Mouse (Mus musculus): ENCODE results near the gene Gng8.

Gene Gng8
- long read RNA-seq, experiment 1, partial matches to known transcripts = 0 of 1 reads
- long read RNA-seq, experiment 1, other reads (novel, unspliced or antisense) = 0 of 1 reads
- long read RNA-seq, experiment 2 = 0 reads

GRCm38 (mm10) chr7:16891641-16892351 is at the start of gene Gng8:
TSS of gene Gng8 (plus strand) at chr7:16891786.
- intact Hi-C loops (cut with DNase I) = no loop called here

- intact Hi-C loops (cut with DNase I) = no loop called here
Measured at GRCm38 (mm10) chr7:16842645-16843063, 48.9 kb upstream of the Gng8 start, which contains the start of gene Prkd2. TSS of gene Prkd2 (plus strand) at chr7:16842902.

GRCm38 (mm10) chr7:16843441-16844171 is 48.0 kb upstream of the Gng8 start:
- intact Hi-C loops (cut with DNase I) = no loop called here

GRCm38 (mm10) chr7:16844696-16845071 is 46.9 kb upstream of the Gng8 start:
- intact Hi-C loops (cut with DNase I) = no loop called here

GRCm38 (mm10) chr7:16845072-16845819 is 46.3 kb upstream of the Gng8 start:
- intact Hi-C loops (cut with DNase I) = no loop called here

GRCm38 (mm10) chr7:16845820-16846167 is 45.8 kb upstream of the Gng8 start:
- intact Hi-C loops (cut with DNase I) = no loop called here

- intact Hi-C loops (cut with DNase I) = no loop called here
Measured at GRCm38 (mm10) chr7:16846775-16847174, 44.8 kb upstream of the Gng8 start.

GRCm38 (mm10) chr7:16847507-16847906 is 44.1 kb upstream of the Gng8 start:
- intact Hi-C loops (cut with DNase I) = no loop called here

GRCm38 (mm10) chr7:16848579-16848978 is 43.0 kb upstream of the Gng8 start:
- intact Hi-C loops (cut with DNase I) = no loop called here

GRCm38 (mm10) chr7:16851636-16852035 is 40.0 kb upstream of the Gng8 start:
- intact Hi-C loops (cut with DNase I) = no loop called here

GRCm38 (mm10) chr7:16853302-16853831 is 38.2 kb upstream of the Gng8 start:
- intact Hi-C loops (cut with DNase I) = no loop called here

GRCm38 (mm10) chr7:16858336-16858735 is 33.2 kb upstream of the Gng8 start:
- intact Hi-C loops (cut with DNase I) = loop anchor here (5.0 kb wide), 1 partner anchor 36 kb away; no protein-coding TSS in a partner anchor

- intact Hi-C loops (cut with DNase I) = loop anchor here (5.0 kb wide), 2 partner anchors 37 to 38 kb away; no protein-coding TSS in a partner anchor
Measured at GRCm38 (mm10) chr7:16859902-16860651, 31.5 kb upstream of the Gng8 start.

GRCm38 (mm10) chr7:16867488-16867887 is 24.1 kb upstream of the Gng8 start:
- intact Hi-C loops (cut with DNase I) = no loop called here

GRCm38 (mm10) chr7:16869497-16869896 is 22.1 kb upstream of the Gng8 start:
- intact Hi-C loops (cut with DNase I) = no loop called here

- intact Hi-C loops (cut with DNase I) = loop anchor here (5.0 kb wide), 1 partner anchor 41 kb away; no protein-coding TSS in a partner anchor
Measured at GRCm38 (mm10) chr7:16871600-16871999, 20.0 kb upstream of the Gng8 start.

GRCm38 (mm10) chr7:16872478-16872877 is 19.1 kb upstream of the Gng8 start:
- intact Hi-C loops (cut with DNase I) = loop anchor here (5.0 kb wide), 1 partner anchor 40 kb away; no protein-coding TSS in a partner anchor

- intact Hi-C loops (cut with DNase I) = loop anchor here (5.0 kb wide), 1 partner anchor 39 kb away; no protein-coding TSS in a partner anchor
Measured at GRCm38 (mm10) chr7:16873392-16873791, 18.2 kb upstream of the Gng8 start.

- intact Hi-C loops (cut with DNase I) = loop anchor here (5.0 kb wide), 1 partner anchor 38 kb away; no protein-coding TSS in a partner anchor
Measured at GRCm38 (mm10) chr7:16874190-16874589, 17.4 kb upstream of the Gng8 start.

- intact Hi-C loops (cut with DNase I) = loop anchor here (5.0 kb wide), 1 partner anchor 37 kb away; no protein-coding TSS in a partner anchor
Measured at GRCm38 (mm10) chr7:16874756-16875309, 16.8 kb upstream of the Gng8 start.

GRCm38 (mm10) chr7:16875310-16875325 is 16.5 kb upstream of the Gng8 start, which contains the start of gene Dact3:
TSS of gene Dact3 (plus strand) at chr7:16875317.
- intact Hi-C loops (cut with DNase I) = no loop called here
